Mouse (Mus musculus): ENCODE results near the gene Stk39. TPM values are rescaled to one million over a fixed set of nuclear protein-coding genes. Genes with fewer than 3 reads are reported as not detected.

The Stk39 gene
- total RNA-seq, 2 experiments from 2014 or later = 1.9 to 4.1 TPM

DNA sequence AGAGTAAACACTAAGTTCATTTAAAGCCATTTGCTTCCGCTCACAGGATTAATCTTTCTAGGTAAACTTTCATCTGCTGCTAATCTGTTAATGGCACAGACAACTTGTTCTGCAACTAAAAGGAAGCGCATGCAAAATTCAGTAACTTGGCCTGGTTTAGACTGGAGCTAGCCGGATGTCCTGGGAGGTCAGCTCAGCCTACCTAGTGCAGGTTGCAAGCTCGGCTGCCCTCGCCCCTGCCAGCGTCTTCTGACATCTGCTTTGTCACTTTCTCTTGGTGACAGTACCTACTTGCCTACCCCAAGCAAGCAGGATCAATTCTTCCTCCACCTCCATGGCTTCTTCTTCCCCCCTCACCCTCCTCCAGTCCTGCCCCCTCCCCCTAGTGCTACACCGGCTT, 106.6 kb downstream of the Stk39 start:
- H3K4me3 ChIP-seq = no peak overlapping the region
- H3K27ac ChIP-seq = no peak overlapping the region
- intact Hi-C loops (cut with DNase I) = loop anchor here (10.0 kb wide), 1 partner anchor 389 kb away; no protein-coding TSS in a partner anchor
- no peak for TF ChIP-seq CTCF (IDR thresholded peaks at IDR 0.05)
- DNase-seq = no peak

DNA sequence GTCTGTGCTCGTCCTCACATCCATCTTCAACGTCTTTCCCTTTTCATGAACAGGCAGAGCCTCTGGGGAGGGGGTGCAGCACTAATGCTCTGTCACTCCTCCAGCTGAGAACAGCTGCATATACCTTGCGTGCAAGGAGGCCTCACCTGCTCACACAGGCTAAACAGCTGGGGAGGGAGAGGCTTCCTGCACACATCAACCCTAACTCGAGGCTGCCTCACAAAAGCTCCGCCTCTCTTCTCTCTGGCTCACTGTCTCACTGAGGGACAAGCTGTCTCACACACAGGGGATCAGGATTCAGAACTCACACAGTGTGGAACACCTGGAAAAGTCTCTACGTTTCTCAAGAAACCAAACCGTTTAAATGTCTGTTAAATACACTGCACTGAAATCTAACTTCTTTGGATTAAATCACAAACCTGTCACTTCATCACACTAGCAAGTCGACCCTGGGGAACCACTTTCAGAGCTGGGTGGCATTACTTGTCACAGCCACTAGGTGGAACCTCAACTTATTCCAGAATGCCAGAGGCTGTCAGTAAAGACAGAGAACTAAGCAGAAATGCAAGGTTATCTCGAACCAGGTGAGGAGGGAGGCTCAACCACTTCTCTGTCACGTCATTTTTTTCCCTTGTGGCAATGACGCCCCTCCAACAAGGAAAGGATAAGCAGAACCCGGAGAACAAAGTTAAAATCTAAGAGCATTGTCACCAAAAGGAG, 107.7 kb downstream of the Stk39 start:
- Histone ChIP-seq H3K4me3 (no peak overlapping the region), H3K27ac (no peak overlapping the region)
- no peak for DNase-seq
- intact Hi-C loops (cut with DNase I) = loop anchor here (10.0 kb wide), 1 partner anchor 390 kb away; no protein-coding TSS in a partner anchor
- TF ChIP-seq CTCF (IDR thresholded peaks at IDR 0.05) = peak; percentile 82

DNA sequence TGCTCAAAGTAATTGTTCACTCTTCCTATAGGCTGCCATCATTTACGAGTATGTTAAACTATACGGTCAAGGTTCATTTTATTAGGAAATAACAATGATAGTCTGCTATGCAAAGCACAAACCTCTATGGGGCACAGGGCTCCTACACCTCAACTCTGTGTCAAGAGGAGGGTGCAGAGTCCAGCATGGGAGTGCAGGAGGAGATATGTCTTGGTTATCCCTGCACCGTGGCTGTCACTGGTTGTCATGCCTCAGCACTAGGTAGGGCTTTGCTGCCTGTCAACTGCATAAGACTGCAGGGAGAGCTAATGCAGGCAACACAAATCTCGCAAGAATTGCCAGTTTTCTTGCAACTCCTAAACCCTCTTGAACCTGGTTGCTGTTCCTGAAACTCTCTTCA, 108.9 kb downstream of the Stk39 start:
- DNase-seq = no peak
- no peak overlapping the region for H3K27ac ChIP-seq
- intact Hi-C loops (cut with DNase I) = loop anchor here (10.0 kb wide), 1 partner anchor 392 kb away; no protein-coding TSS in a partner anchor
- no peak overlapping the region for H3K4me3 ChIP-seq
- no peak for TF ChIP-seq CTCF (IDR thresholded peaks at IDR 0.05)

DNA sequence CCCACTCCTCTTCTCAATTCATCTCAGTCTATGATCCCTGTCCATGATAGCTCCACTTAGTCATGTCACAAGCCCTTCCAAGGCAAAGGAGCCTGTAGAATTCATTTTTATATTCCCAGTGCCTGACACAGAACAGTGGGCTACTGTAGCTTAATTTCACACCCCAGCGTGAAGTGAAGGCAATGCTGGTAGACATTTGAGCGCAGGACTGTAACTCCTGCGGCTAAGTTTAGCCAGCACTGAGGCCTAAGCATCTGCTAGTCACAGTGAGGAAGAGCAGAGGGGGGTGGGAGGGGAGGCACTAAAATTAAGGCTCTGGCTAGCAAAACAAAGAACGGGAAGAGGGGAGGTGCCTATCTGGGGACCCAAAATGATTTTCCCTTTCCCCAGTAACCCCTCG, 110.4 kb downstream of the Stk39 start:
- no peak for TF ChIP-seq CTCF (IDR thresholded peaks at IDR 0.05)
- H3K4me3 ChIP-seq = no peak overlapping the region
- no peak overlapping the region for H3K27ac ChIP-seq
- intact Hi-C loops (cut with DNase I) = loop anchor here (10.0 kb wide), 1 partner anchor 393 kb away; no protein-coding TSS in a partner anchor
- no peak for DNase-seq

DNA sequence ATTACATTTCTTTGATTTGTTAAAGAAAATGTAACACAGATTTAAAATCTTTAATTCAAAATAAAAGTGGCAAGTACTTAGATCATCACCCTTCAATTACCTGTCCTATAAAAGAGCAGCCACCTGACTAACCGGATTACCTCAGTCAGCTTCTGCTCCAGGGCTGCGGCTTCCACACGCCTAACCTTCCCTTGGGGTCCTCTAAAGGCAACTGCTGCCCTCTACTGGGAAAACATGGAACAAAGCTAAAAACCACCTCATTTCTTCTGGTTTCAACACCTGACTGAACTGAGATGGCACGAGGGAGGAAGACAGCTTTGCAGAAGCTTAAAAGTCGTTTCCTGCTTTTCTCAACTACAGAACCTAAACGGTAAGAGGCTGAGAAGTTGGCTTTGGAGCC, 121.4 kb downstream of the Stk39 start:
- DNase-seq = peak; percentile 56
- intact Hi-C loops (cut with DNase I) = loop anchor here (2.0 to 10.0 kb wide), 4 partner anchors 130 to 1123 kb away; no protein-coding TSS in a partner anchor
- Histone ChIP-seq H3K27ac (no peak overlapping the region), H3K4me3 (no peak overlapping the region)
- TF ChIP-seq CTCF (IDR thresholded peaks at IDR 0.05) = peak; percentile 86

DNA sequence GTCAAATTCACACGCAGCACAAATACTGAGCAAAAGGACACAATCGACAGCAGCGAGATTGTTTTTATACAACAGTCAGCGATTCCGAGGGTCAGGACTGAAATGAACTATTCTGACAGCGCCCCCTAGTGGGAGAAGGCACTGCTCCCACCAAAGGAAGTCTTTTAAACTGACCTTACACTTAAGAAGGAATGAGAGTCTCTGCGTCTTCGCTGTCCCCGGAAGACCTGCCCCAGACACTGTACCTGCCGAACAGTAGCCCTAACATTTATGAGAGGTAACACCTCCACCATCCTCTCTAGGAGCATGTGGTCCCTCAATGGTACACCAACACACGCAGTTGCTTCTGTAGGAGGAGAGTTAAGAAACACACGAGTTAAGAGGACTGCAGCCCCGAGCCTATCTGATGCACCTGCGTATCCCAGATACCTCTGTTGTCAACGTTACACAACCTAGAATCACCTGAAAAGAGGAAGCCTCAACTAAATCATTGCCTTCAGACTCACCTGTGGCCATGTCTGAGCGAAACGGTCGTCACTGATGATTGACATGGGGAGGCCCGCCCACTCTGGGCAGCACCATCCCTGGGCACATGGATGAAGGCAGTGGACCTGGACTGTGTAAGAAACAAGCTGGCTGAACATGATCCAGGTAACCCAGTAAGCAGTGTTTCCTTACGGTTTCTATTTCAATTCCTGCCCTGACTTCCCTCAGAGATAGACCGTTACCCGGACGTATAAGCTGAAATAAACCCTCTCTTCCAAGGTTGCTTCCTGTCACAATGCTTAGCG, 122.3 kb downstream of the Stk39 start:
- peak; percentile 95 for TF ChIP-seq CTCF (IDR thresholded peaks at IDR 0.05)
- DNase-seq = peak; percentile 86
- peak overlapping the region; percentile 41 for H3K4me3 ChIP-seq
- intact Hi-C loops (cut with DNase I) = loop anchor here (2.0 to 10.0 kb wide), 4 partner anchors 129 to 1122 kb away; no protein-coding TSS in a partner anchor
- no peak overlapping the region for H3K27ac ChIP-seq

DNA sequence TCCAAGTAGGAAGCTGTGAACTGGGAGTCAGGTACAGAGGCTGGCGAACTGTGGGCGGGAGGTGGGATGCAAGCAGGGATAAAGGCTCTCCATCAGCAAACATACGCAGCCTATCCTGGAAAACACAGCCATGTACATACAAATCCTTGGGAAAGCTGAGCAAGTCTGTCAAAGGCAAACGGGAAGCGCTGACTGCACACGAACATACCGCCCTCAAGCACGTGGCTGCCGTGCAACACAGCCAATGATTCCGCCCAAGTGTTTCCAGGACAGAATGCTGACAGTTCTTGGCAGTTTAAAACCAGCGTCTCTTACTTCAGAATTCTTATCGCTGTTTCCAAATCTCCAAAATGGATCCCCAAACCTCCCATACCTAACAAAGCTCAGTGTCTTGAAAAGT, 123.1 kb downstream of the Stk39 start:
- TF ChIP-seq CTCF (IDR thresholded peaks at IDR 0.05) = no peak
- no peak overlapping the region; the same call in 1 of the 2 replicates for H3K4me3 ChIP-seq
- H3K27ac ChIP-seq = no peak overlapping the region
- no peak for DNase-seq
- intact Hi-C loops (cut with DNase I) = no loop called here

DNA sequence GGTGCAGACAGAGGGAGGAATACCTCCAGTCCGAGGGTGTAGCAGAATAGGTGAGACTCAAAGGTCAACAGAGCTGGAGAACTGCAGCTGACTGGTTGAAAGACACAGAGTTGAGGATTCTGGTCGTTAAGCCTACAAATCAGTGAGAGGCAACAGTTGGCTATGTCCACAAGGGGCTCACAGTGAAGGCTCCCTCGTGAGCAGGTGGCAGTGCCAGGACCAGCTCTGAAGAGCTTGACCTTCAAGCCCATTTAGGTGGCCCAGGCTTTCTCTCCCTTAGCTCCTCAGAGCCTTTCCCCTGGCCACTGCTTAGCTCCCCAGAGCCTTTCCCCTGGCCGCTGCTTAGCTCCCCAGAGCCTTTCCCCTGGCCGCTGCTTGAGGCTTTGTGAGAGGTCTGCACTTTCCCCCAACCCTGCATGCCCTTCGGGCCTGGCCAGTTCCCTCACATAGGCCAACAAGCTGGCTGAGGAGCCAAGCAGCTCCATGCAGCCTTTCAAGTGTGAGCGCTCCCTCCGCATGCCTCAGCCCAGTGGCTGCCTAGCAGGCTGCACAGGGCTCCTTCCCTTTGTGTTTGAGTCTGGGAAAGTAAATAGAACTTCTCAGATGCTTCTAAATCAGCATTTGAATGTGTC, 125.3 kb downstream of the Stk39 start:
- no peak overlapping the region for H3K27ac ChIP-seq
- intact Hi-C loops (cut with DNase I) = no loop called here
- no peak overlapping the region for H3K4me3 ChIP-seq
- TF ChIP-seq CTCF (IDR thresholded peaks at IDR 0.05) = no peak
- DNase-seq = no peak

DNA sequence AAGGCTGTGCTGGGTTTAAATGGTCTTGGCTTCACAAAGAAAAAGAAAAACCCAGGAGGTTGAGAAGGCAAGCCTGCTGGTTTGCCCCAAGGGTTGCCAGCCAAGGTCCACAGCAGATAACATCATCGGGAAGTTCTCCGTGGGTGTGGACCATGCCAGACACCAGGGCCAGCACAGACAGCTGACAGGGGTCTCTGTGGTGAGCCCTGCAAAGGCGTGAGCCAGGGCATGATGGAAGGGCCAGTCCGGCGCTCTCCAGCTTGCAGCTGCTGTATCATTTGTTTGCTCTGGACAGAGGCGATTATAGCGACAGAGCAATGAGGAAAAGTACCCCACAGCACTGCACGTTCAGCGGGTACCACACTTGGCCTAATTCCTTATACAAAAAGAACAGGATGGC, 126.8 kb downstream of the Stk39 start:
- DNase-seq = no peak
- TF ChIP-seq CTCF (IDR thresholded peaks at IDR 0.05) = no peak
- Histone ChIP-seq H3K4me3 (no peak overlapping the region), H3K27ac (no peak overlapping the region)
- intact Hi-C loops (cut with DNase I) = no loop called here

DNA sequence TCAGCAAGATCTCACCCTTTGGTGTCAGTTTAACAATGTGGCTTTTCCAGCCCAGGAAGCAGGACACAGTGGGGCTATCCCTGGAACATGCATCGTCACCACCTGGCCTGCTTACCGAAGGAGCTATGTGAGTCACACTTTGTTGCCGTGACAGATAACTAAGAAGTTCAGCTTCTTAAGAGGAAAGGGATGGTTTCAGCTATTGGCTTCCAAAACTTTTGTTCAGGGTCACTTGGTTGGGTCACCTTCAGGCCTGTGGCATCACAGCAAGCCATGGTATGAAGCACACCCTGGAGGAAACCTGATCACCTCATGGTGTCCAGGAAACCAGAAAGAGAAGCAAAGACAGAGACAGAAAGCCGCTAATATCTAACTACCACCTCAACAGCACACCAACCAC, 128.3 kb downstream of the Stk39 start:
- no peak for DNase-seq
- intact Hi-C loops (cut with DNase I) = no loop called here
- H3K4me3 ChIP-seq = no peak overlapping the region
- no peak overlapping the region for H3K27ac ChIP-seq
- no peak for TF ChIP-seq CTCF (IDR thresholded peaks at IDR 0.05)

DNA sequence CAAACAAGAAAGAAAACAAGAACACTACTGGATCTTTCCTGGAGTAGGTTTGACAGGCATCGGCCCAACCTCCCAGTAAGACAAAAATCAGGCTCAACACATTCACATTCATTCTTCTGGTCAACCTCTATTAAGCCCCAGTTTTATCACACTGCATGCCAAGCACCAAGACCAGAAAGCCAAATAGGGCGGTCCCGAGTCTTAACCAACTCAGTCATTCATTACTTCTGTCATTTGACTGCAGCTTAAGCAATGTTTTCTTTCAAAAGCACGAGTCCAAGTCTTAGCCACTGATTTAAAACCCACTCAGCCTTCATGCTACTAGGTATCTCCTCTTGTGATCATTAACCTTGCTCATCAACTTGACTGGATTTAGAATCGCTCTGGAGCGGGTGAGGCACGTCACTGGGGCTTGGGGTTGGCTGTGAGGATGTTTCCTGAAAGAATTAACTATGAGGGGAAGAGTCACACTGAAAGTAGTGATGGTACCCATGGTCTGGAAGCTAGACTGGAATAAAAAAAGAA, 129.9 kb downstream of the Stk39 start:
- H3K27ac ChIP-seq = no peak overlapping the region
- TF ChIP-seq CTCF (IDR thresholded peaks at IDR 0.05) = no peak
- DNase-seq = no peak
- H3K4me3 ChIP-seq = no peak overlapping the region
- intact Hi-C loops (cut with DNase I) = no loop called here

DNA sequence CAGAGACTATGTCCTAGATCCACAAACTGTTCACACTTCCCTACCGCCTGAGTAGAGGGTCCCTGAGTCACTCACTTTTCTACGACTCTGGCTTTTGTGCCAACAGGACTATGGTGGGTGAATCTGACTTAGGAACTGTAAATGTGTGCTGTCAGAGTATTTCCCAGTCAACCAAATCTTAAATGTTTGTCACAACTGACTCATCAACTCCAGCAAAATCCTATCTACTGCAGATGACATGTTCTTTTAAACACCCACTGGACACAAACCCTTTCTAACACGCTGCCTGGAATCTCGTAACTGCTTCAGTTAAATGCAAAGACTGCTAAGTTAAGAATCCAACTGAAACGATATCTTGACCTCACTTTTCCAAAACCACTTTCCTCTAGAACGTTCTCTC, 135.2 kb downstream of the Stk39 start:
- DNase-seq = no peak
- Histone ChIP-seq H3K27ac (no peak overlapping the region), H3K4me3 (no peak overlapping the region)
- TF ChIP-seq CTCF (IDR thresholded peaks at IDR 0.05) = no peak
- intact Hi-C loops (cut with DNase I) = no loop called here
